Mouse (Mus musculus): ENCODE measurements around the gene Pcca.

DNA sequence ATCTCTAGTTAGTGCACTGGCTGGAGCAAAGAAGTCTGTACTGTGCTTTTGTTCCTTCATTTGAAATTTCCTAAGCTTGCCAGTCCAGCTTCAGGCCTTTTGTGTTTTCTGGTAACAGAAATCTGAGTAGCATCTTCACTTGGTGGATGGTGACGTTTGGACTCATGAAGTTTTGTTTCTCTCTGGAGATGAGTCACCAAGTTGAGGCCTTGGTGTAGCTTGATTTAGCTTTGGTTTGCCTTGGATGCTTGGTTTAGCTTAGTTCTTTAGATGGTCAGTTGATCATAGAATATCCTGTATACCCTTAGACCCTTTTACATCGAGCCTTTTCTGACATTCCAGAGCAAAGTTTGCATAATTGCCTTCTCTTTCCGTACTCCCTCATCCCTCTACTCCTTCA is 141.5 kb downstream of the Pcca start:
- TF ChIP-seq CTCF (IDR thresholded peaks at IDR 0.05) = no peak
- no peak for TF ChIP-seq POLR2A (IDR thresholded peaks at IDR 0.05; ENCODE audit: insufficient read depth, low read depth, low read length)
